Mouse (Mus musculus) neural tube, embryonic 14.5 days (tissue): ENCODE results near the gene Maml3. TPM values are rescaled to one million over a fixed set of nuclear protein-coding genes. Genes with fewer than 3 reads are reported as not detected.
A peak's percentile ranks its signal among the peaks of the same experiment; 100 is the strongest.

Experiments used
- ATAC-seq: fragments of 200-750 bp; cut with Nextera tagmentation; 2 replicates; pipeline ENCODE4 v1.8.0; 2017; ENCODE audit warnings: low read depth, mild to moderate bottlenecking, moderate TSS enrichment, moderate library complexity
- H3K27ac ChIP-seq: fragments of 300-500 bp; sonication (generic); 2 replicates; pipeline ENCODE4 v1.5.1; 2014; ENCODE audit warnings: low read depth, mild to moderate bottlenecking, control low read depth, low read length, moderate library complexity, mixed read lengths
- H3K27me3 ChIP-seq: fragments of 300-500 bp; sonication (generic); 2 replicates; pipeline ENCODE4 v1.6.1; 2014; ENCODE audit warnings: low read length; ENCODE audit not compliant: control insufficient read depth, insufficient read depth
- H3K36me3 ChIP-seq: fragments of 300-500 bp; sonication (generic); 2 replicates; pipeline ENCODE4 v1.6.1; 2014; ENCODE audit warnings: low read length, mixed read lengths; ENCODE audit not compliant: control insufficient read depth, insufficient read depth
- H3K4me1 ChIP-seq: fragments of 300-500 bp; sonication (generic); 2 replicates; pipeline ENCODE4 v1.6.1; 2014; ENCODE audit warnings: low read length; ENCODE audit not compliant: control insufficient read depth, insufficient read depth
- H3K4me2 ChIP-seq: fragments of 300-500 bp; sonication (generic); 2 replicates; pipeline ENCODE4 v1.6.1; 2014; ENCODE audit warnings: mild to moderate bottlenecking, low read depth, low read length, control low read depth
- H3K4me3 ChIP-seq: fragments of 300-500 bp; sonication (generic); 2 replicates; pipeline ENCODE4 v1.5.1; 2014; ENCODE audit warnings: low read depth, low read length, control low read depth, mixed read lengths
- H3K9ac ChIP-seq: fragments of 300-500 bp; sonication (generic); replicated peaks from 2 replicates; pipeline ENCODE4 v1.6.1; 2014; ENCODE audit warnings: low read depth, mild to moderate bottlenecking, control low read depth, low read length, mixed read lengths
- H3K9me3 ChIP-seq: fragments of 300-500 bp; sonication (generic); 2 replicates; pipeline ENCODE4 v1.6.1; 2016; ENCODE audit warnings: low read length; ENCODE audit not compliant: control insufficient read depth
- WGBS: fragments of 180-500 bp; shearing (Covaris S2); extraction: QIAGEN DNeasy Blood & Tissue Kit; methylation state at CpG from one replicate; pipeline ENCODE4 v1.1.7; 2014; 5-methylcytosine and 5-hydroxymethylcytosine counted together
- polyA plus RNA-seq: library from polyadenylated mRNA; unstranded; fragments of >200 nt; fragmentation: Nextera tagmentation; extraction: Ambion mirVana; gene quantifications from 2 replicates; pipeline ENCODE4 v1.2.1, GENCODE M21; 2014

Maml3 gene
- polyA plus RNA-seq, 1 experiment from 2014 or later: 8.2 TPM

GRCm38 (mm10) chr3:51880506-51881036 lies 224.3 kb downstream of the Maml3 start:
- 0 out of 2 replicates have a peak overlapping the region, but pooled peaks have one; percentile 14 for H3K4me2 ChIP-seq
- H3K4me3 ChIP-seq: no peak overlapping the region
- H3K4me1 ChIP-seq: peaks cover 29% of the 10 kb centered on the region; the same call in 1 of the 2 replicates
- H3K9me3 ChIP-seq: no peaks in the 10 kb centered on the region
- H3K27ac ChIP-seq: peak overlapping the region; percentile 74
- no peak overlapping the region; the same call in 1 of the 2 replicates for H3K9ac ChIP-seq
- peak; percentile 62; the same call in 1 of the 2 replicates for ATAC-seq
- 20% methylated on average over 8 of the region's 8 CpGs for WGBS
- no peaks in the 10 kb centered on the region for H3K36me3 ChIP-seq
- H3K27me3 ChIP-seq: no peaks in the 10 kb centered on the region

- WGBS: 54% methylated on average over 11 of the region's 11 CpGs
- H3K4me1 ChIP-seq: peaks cover 30% of the 10 kb centered on the region; the same call in 1 of the 2 replicates
- no peaks in the 10 kb centered on the region for H3K9me3 ChIP-seq
- no peaks in the 10 kb centered on the region for H3K36me3 ChIP-seq
- no peak overlapping the region for H3K4me2 ChIP-seq
- H3K27me3 ChIP-seq: no peaks in the 10 kb centered on the region
- ATAC-seq: no peak
- H3K4me3 ChIP-seq: no peak overlapping the region
- H3K27ac ChIP-seq: peak overlapping the region; percentile 23; the same call in 1 of the 2 replicates
- H3K9ac ChIP-seq: no peak overlapping the region
Observed at GRCm38 (mm10) chr3:51879211-51879610, 225.7 kb downstream of the Maml3 start.

GRCm38 (mm10) chr3:51878577-51878976 lies 226.3 kb downstream of the Maml3 start:
- H3K4me1 ChIP-seq: peaks cover 36% of the 10 kb centered on the region; the same call in 1 of the 2 replicates
- WGBS: 82% methylated on average over 9 of the region's 9 CpGs
- no peak overlapping the region for H3K4me2 ChIP-seq
- H3K27ac ChIP-seq: no peak overlapping the region
- no peaks in the 10 kb centered on the region for H3K9me3 ChIP-seq
- H3K4me3 ChIP-seq: no peak overlapping the region
- no peak overlapping the region for H3K9ac ChIP-seq
- H3K27me3 ChIP-seq: no peaks in the 10 kb centered on the region
- no peak for ATAC-seq
- no peaks in the 10 kb centered on the region for H3K36me3 ChIP-seq

GRCm38 (mm10) chr3:51876729-51877128 lies 228.1 kb downstream of the Maml3 start:
- Histone ChIP-seq H3K4me3 (no peak overlapping the region), H3K9me3 (no peaks in the 10 kb centered on the region), H3K4me1 (peaks cover 44% of the 10 kb centered on the region; the same call in 1 of the 2 replicates), H3K4me2 (no peak overlapping the region), H3K27me3 (no peaks in the 10 kb centered on the region), H3K27ac (no peak overlapping the region), H3K9ac (no peak overlapping the region), H3K36me3 (no peaks in the 10 kb centered on the region)
- no peak for ATAC-seq
- 85% methylated on average over 9 of the region's 9 CpGs for WGBS

GRCm38 (mm10) chr3:51875629-51876028 lies 229.2 kb downstream of the Maml3 start:
- no peak overlapping the region for H3K4me2 ChIP-seq
- H3K9ac ChIP-seq: no peak overlapping the region
- no peak overlapping the region for H3K4me3 ChIP-seq
- WGBS: 91% methylated on average over 4 of the region's 4 CpGs
- H3K27me3 ChIP-seq: no peaks in the 10 kb centered on the region
- H3K36me3 ChIP-seq: no peaks in the 10 kb centered on the region
- H3K4me1 ChIP-seq: peaks cover 37% of the 10 kb centered on the region; the same call in 1 of the 2 replicates
- no peak for ATAC-seq
- H3K27ac ChIP-seq: peak overlapping the region; percentile 39
- H3K9me3 ChIP-seq: no peaks in the 10 kb centered on the region

- no peak overlapping the region for H3K9ac ChIP-seq
- 67% methylated on average over 3 of the region's 3 CpGs for WGBS
Observed at GRCm38 (mm10) chr3:51874252-51874651, 230.6 kb downstream of the Maml3 start.

GRCm38 (mm10) chr3:51872771-51873170 lies 232.1 kb downstream of the Maml3 start:
- H3K27ac ChIP-seq: 0 out of 2 replicates have a peak overlapping the region, but pooled peaks have one; percentile 28
- H3K4me1 ChIP-seq: peaks cover 42% of the 10 kb centered on the region
- H3K4me2 ChIP-seq: no peak overlapping the region
- WGBS: 35% methylated on average over 4 of the region's 4 CpGs
- no peak for ATAC-seq
- H3K9me3 ChIP-seq: no peaks in the 10 kb centered on the region
- no peaks in the 10 kb centered on the region for H3K27me3 ChIP-seq
- no peak overlapping the region for H3K9ac ChIP-seq
- H3K36me3 ChIP-seq: no peaks in the 10 kb centered on the region
- H3K4me3 ChIP-seq: no peak overlapping the region

More at GRCm38 (mm10) chr3:51874252-51874651, 230.6 kb downstream of the Maml3 start:
- Histone ChIP-seq H3K9me3 (no peaks in the 10 kb centered on the region), H3K4me2 (no peak overlapping the region), H3K27me3 (no peaks in the 10 kb centered on the region), H3K27ac (no peak overlapping the region), H3K4me3 (no peak overlapping the region), H3K36me3 (no peaks in the 10 kb centered on the region), H3K4me1 (peaks cover 37% of the 10 kb centered on the region)
- no peak for ATAC-seq

GRCm38 (mm10) chr3:51871346-51871745 lies 233.5 kb downstream of the Maml3 start:
- 80% methylated on average over 4 of the region's 4 CpGs for WGBS
- H3K27me3 ChIP-seq: no peaks in the 10 kb centered on the region
- no peak overlapping the region for H3K4me3 ChIP-seq
- H3K4me2 ChIP-seq: no peak overlapping the region
- no peaks in the 10 kb centered on the region for H3K36me3 ChIP-seq
- ATAC-seq: no peak
- H3K27ac ChIP-seq: no peak overlapping the region
- peaks cover 42% of the 10 kb centered on the region for H3K4me1 ChIP-seq
- no peaks in the 10 kb centered on the region for H3K9me3 ChIP-seq
- no peak overlapping the region for H3K9ac ChIP-seq

GRCm38 (mm10) chr3:51869980-51870379 lies 234.9 kb downstream of the Maml3 start:
- H3K4me3 ChIP-seq: no peak overlapping the region
- no peaks in the 10 kb centered on the region for H3K36me3 ChIP-seq
- peaks cover 42% of the 10 kb centered on the region for H3K4me1 ChIP-seq
- 32% methylated on average over 6 of the region's 6 CpGs for WGBS
- H3K4me2 ChIP-seq: no peak overlapping the region
- H3K9ac ChIP-seq: no peak overlapping the region
- H3K9me3 ChIP-seq: no peaks in the 10 kb centered on the region
- no peaks in the 10 kb centered on the region for H3K27me3 ChIP-seq
- H3K27ac ChIP-seq: peak overlapping the region; percentile 40; the same call in 1 of the 2 replicates
- ATAC-seq: no peak; the same call in 1 of the 2 replicates
